Mouse (Mus musculus): ENCODE measurements around the gene Fpr-rs7. TPM values are rescaled to one million over a fixed set of nuclear protein-coding genes. Genes with fewer than 3 reads are reported as not detected.

Gene Fpr-rs7
- polyA plus RNA-seq (2015; fragmentation: Nextera tagmentation; extraction: Ambion mirVana) = not detected in 2 replicates

DNA sequence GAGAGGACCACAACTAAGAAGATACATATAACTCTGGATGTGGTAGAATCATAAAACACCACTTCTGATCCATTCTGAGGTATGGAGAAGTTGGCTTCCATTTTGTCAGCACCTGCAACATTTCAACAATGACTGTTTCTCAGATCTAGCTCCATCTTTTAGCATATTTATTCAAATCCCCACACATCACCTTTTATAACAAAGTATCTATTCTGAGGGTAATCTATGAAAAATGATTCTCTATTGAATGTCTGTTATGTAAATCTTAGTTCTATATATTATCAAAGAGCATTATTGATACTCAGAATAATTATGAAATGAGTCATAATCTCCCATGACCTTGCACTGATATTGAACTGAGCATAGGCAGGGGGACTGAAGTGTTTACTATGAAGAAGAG lies at the start of gene Fpr-rs7:
Fpr-rs7 (minus strand) TSS at position 101 of the 400 bp plus-strand sequence.
- H3K36me3 ChIP-seq (ENCODE audit: insufficient read depth, low read length) = no peaks in the 10 kb centered on the region
- TF ChIP-seq CTCF (IDR thresholded peaks at IDR 0.05; ENCODE audit: low read depth) = no peak
- no peak within 1 kb of the TSS for H3K4me3 ChIP-seq (replicated peaks; ENCODE audit: low read depth, low read length)
- H3K4me1 ChIP-seq (replicated peaks; ENCODE audit: insufficient read depth, low read length) = no peaks in the 10 kb centered on the region
- H3K9ac ChIP-seq (ENCODE audit: low read depth, low read length) = no peak within 1 kb of the TSS
- no peaks in the 10 kb centered on the region for H3K27me3 ChIP-seq (ENCODE audit: insufficient read depth, low read length)
- H3K27ac ChIP-seq = no peak within 1 kb of the TSS
- DNase-seq (ENCODE audit: low spot score) = no peak
- no peak for ATAC-seq (replicated peaks; ENCODE audit: low FRiP score, low read depth)
- H3K9me3 ChIP-seq (replicated peaks; ENCODE audit: low read length) = no peaks in the 10 kb centered on the region; the same call in 1 of the 2 replicates
- no peak within 1 kb of the TSS for H3K4me2 ChIP-seq (ENCODE audit: low read length)

- 77% methylated on average over 6 of the region's 6 CpGs for WGBS
- no peak for TF ChIP-seq CTCF (IDR thresholded peaks at IDR 0.05; ENCODE audit: low read depth)
- H3K36me3 ChIP-seq (ENCODE audit: insufficient read depth, low read length) = no peaks in the 10 kb centered on the region
- no peak overlapping the region for H3K4me3 ChIP-seq (replicated peaks; ENCODE audit: low read depth, low read length)
- no peak overlapping the region for H3K9ac ChIP-seq (ENCODE audit: low read depth, low read length)
- no peak overlapping the region for H3K27ac ChIP-seq
- no peaks in the 10 kb centered on the region for H3K27me3 ChIP-seq (ENCODE audit: insufficient read depth, low read length)
- no peaks in the 10 kb centered on the region for H3K9me3 ChIP-seq (replicated peaks; ENCODE audit: low read length)
- no peaks in the 10 kb centered on the region for H3K4me1 ChIP-seq (replicated peaks; ENCODE audit: insufficient read depth, low read length)
- DNase-seq (ENCODE audit: low spot score) = no peak
- ATAC-seq (replicated peaks; ENCODE audit: low FRiP score, low read depth) = no peak
- H3K4me2 ChIP-seq (ENCODE audit: low read length) = no peak overlapping the region
Measured at GRCm38 (mm10) chr17:20074090-20074489, 39.9 kb downstream of the Fpr-rs7 start.

GRCm38 (mm10) chr17:20071656-20072396 lies 42.2 kb downstream of the Fpr-rs7 start:
- H3K4me2 ChIP-seq (ENCODE audit: low read length) = no peak overlapping the region
- no peak overlapping the region for H3K27ac ChIP-seq
- no peaks in the 10 kb centered on the region for H3K4me1 ChIP-seq (replicated peaks; ENCODE audit: insufficient read depth, low read length)
- DNase-seq (ENCODE audit: low spot score) (no peak), ATAC-seq (replicated peaks; ENCODE audit: low FRiP score, low read depth) (no peak)
- H3K27me3 ChIP-seq (ENCODE audit: insufficient read depth, low read length) = no peaks in the 10 kb centered on the region
- H3K4me3 ChIP-seq (replicated peaks; ENCODE audit: low read depth, low read length) = no peak overlapping the region
- H3K36me3 ChIP-seq (ENCODE audit: insufficient read depth, low read length) = no peaks in the 10 kb centered on the region
- no peak overlapping the region for H3K9ac ChIP-seq (ENCODE audit: low read depth, low read length)
- no peaks in the 10 kb centered on the region for H3K9me3 ChIP-seq (replicated peaks; ENCODE audit: low read length)
- TF ChIP-seq CTCF (IDR thresholded peaks at IDR 0.05; ENCODE audit: low read depth) = no peak
- 94% methylated on average over 4 of the region's 4 CpGs for WGBS

Other genes starting within 250 kb of the Fpr-rs7 start
- gene Vmn2r104, start 65.9 kb downstream of the Fpr-rs7 start, polyA plus RNA-seq (2015; fragmentation: Nextera tagmentation; extraction: Ambion mirVana) = not detected in 2 replicates
- not detected in 2 replicates for gene Fpr-rs6, start 68.9 kb upstream of the Fpr-rs7 start, polyA plus RNA-seq (2015; fragmentation: Nextera tagmentation; extraction: Ambion mirVana)
- gene Vmn2r105, start 120.8 kb upstream of the Fpr-rs7 start, polyA plus RNA-seq (2015; fragmentation: Nextera tagmentation; extraction: Ambion mirVana) = not detected in 2 replicates
- not detected in 2 replicates for gene Vmn2r106, start 171.3 kb upstream of the Fpr-rs7 start, polyA plus RNA-seq (2015; fragmentation: Nextera tagmentation; extraction: Ambion mirVana)
- not detected in 2 replicates for gene Vmn2r107, start 231.0 kb upstream of the Fpr-rs7 start, polyA plus RNA-seq (2015; fragmentation: Nextera tagmentation; extraction: Ambion mirVana)